Mouse (Mus musculus): ENCODE results near the gene Gnai3.
A peak's percentile ranks its signal among the peaks of the same experiment; 100 is the strongest.

Gene Gnai3

GRCm38 (mm10) chr3:108145534-108146445 lies at the start of gene Gnai3:
Gene Gnai3 (minus strand): TSS chr3:108146146.
- DNase-seq, result peak; percentile 95

- no peak for DNase-seq
These were observed 49.3 kb upstream of the Gnai3 start for GRCm38 (mm10) chr3:108195287-108195686.

GRCm38 (mm10) chr3:108193686-108194085 lies 47.7 kb upstream of the Gnai3 start:
- no peak for DNase-seq

GRCm38 (mm10) chr3:108189897-108190296 lies 44.0 kb upstream of the Gnai3 start:
- DNase-seq, result no peak

GRCm38 (mm10) chr3:108188716-108189490 lies 43.0 kb upstream of the Gnai3 start:
- DNase-seq, result no peak

- no peak for DNase-seq
These were observed 41.3 kb upstream of the Gnai3 start for GRCm38 (mm10) chr3:108187111-108187795.

- peak; percentile 45 for DNase-seq
These were observed 40.4 kb upstream of the Gnai3 start, which contains the start of gene Amigo1 for GRCm38 (mm10) chr3:108186098-108187047. Gene Amigo1 (plus strand): TSS chr3:108186335.

- no peak for DNase-seq
These were observed 39.6 kb upstream of the Gnai3 start for GRCm38 (mm10) chr3:108185460-108186097.

- no peak for DNase-seq
These were observed 38.8 kb upstream of the Gnai3 start for GRCm38 (mm10) chr3:108184742-108185141.

- no peak for DNase-seq
These were observed 34.6 kb upstream of the Gnai3 start for GRCm38 (mm10) chr3:108180514-108180913.

- no peak for DNase-seq
These were observed 33.1 kb upstream of the Gnai3 start for GRCm38 (mm10) chr3:108178756-108179715.

GRCm38 (mm10) chr3:108174672-108175531 lies 29.0 kb upstream of the Gnai3 start:
- DNase-seq, result no peak

- DNase-seq, result no peak
These were observed 23.3 kb upstream of the Gnai3 start for GRCm38 (mm10) chr3:108169199-108169598.

- no peak for DNase-seq
These were observed 21.6 kb upstream of the Gnai3 start for GRCm38 (mm10) chr3:108167499-108167898.

GRCm38 (mm10) chr3:108166486-108167211 lies 20.7 kb upstream of the Gnai3 start:
- no peak for DNase-seq

- no peak for DNase-seq
These were observed 19.8 kb upstream of the Gnai3 start for GRCm38 (mm10) chr3:108165532-108166315.

GRCm38 (mm10) chr3:108164807-108165206 lies 18.9 kb upstream of the Gnai3 start:
- DNase-seq, result peak; percentile 71

- no peak for DNase-seq
These were observed 18.1 kb upstream of the Gnai3 start for GRCm38 (mm10) chr3:108164091-108164490.

Measured in liver (tissue).